4 mouse cellular contexts compared by ENCODE assay signal in the genomic region with DNA sequence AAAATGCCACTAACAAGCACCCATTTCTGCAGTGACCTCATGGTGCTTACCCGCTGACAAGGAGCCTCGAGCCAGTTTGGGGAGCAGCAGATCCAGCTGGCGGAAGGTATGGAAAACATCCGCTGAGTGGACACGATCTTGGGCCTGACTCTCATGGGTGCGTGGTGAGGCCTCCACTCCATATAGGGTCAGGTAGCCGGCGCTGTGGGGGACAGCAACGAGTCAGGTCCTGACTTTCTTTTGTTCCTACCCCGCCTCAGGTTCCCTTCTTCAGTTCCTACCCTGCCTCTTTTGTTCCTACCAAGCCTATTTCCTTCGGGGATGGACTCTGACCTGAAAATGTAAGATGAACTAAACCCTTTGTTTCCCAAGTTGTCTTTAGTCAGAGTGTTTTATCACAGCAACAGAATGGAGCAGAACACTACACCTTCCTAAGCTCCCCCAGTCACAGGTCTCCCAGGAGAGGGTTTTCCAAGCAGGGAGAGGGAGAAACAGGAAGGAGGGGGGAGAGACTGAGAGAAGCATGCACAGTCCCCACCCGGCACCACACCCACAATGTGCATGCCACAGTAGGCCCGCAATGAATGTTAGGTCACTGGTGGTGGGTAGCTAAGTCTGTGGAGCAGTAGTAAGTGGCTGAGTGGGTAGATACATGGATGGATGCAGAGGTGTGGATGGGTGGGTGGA. TPM values are rescaled to one million over a fixed set of nuclear protein-coding genes. Genes with fewer than 3 reads are reported as not detected.
"Had no signal": no experiment of that assay in that cellular context is flagged by ENCODE, and none has a peak within 500 bp of the region (broad histone marks: within the 10 kb centered on the region; RNA-seq: fewer than 3 reads in every experiment).

No protein-coding gene starts in this region.

- H3K36me3 ChIP-seq: liver, embryonic 15.5 days had no signal

- H3K4me2 ChIP-seq: liver, embryonic 11.5 days; liver, embryonic 15.5 days had no signal

- H3K4me3 ChIP-seq: layer of hippocampus, adult 2 months; liver, embryonic 15.5 days had no signal

- H3K9me3 ChIP-seq: liver, embryonic 15.5 days had no signal

- H3K4me1 ChIP-seq: liver, embryonic 15.5 days had no signal

- H3K9ac ChIP-seq: liver, embryonic 15.5 days had no signal

- H3K27ac ChIP-seq: layer of hippocampus, adult 2 months; liver, embryonic 15.5 days had no signal

RNA-seq across cellular contexts. Expression of a gene that starts 19.1 kb away (rescaled TPM):
- total RNA-seq: megakaryocyte progenitor cell, adult 5-6 weeks had no signal
